40 mouse cellular contexts compared by ENCODE assay signal in the genomic region with DNA sequence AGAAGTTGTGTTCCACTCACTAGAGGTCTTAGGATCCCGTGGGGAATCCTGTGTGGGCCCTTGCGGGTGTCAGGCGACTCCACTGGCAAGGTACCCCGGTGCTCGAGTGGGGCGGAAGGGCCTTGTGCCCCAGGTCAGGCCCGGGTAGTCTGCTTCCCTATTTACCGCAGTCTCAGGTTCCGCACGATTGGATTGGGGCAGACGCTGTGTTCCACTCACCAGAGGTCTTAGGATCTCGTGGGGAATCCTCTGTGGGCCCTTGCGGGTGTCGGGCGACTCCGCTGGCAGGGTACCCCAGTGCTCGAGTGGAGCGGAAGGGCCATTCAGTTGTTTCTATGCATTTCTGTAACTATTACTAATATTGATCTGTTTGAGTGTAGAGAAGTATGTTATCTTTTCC. TPM values are rescaled to one million over a fixed set of nuclear protein-coding genes. Genes with fewer than 3 reads are reported as not detected.
"Had no signal": no experiment of that assay in that cellular context is flagged by ENCODE, and none has a peak within 500 bp of the region (broad histone marks: within the 10 kb centered on the region; RNA-seq: fewer than 3 reads in every experiment).

No protein-coding gene starts in this region.

RNA-seq across cellular contexts. Expression of gene Gm5773, which starts 18.8 kb away (rescaled TPM):
- total RNA-seq: left cerebral cortex, postnatal 10 days; left cerebral cortex, postnatal 14 days; left cerebral cortex, postnatal 25 days; left cerebral cortex, postnatal 36 days; left cerebral cortex, postnatal 4 days; liver, adult 2 months; megakaryocyte progenitor cell, adult 5-6 weeks; megakaryocyte, adult 5-6 weeks; megakaryocyte-erythroid progenitor cell, adult 5-6 weeks; midbrain, postnatal 0 days; monocyte, adult 5-6 weeks had no signal
- polyA plus RNA-seq: limb, embryonic 10.5 days; limb, embryonic 11.5 days; limb, embryonic 12.5 days; limb, embryonic 13.5 days; limb, embryonic 14.5 days; limb, embryonic 15.5 days; liver, adult 2 months; liver, embryonic 11.5 days; liver, embryonic 12.5 days; liver, embryonic 13.5 days; liver, embryonic 14.5 days; liver, embryonic 15.5 days; liver, embryonic 16.5 days; liver, postnatal 0 days; lung, adult 2 months; lung, embryonic 14.5 days; lung, embryonic 15.5 days; lung, embryonic 16.5 days; lung, postnatal 0 days; macrophage; midbrain, embryonic 10.5 days; midbrain, embryonic 11.5 days; midbrain, embryonic 12.5 days; midbrain, embryonic 13.5 days; midbrain, embryonic 14.5 days; midbrain, embryonic 15.5 days; midbrain, embryonic 16.5 days; midbrain, postnatal 0 days; myocyte; neural tube, embryonic 11.5 days; neural tube, embryonic 12.5 days had no signal

RNA-seq across cellular contexts. Expression of gene Tdpoz4, which starts 42.2 kb away (rescaled TPM):
- total RNA-seq: left cerebral cortex, postnatal 10 days; left cerebral cortex, postnatal 14 days; left cerebral cortex, postnatal 25 days; left cerebral cortex, postnatal 36 days; left cerebral cortex, postnatal 4 days; liver, adult 2 months; megakaryocyte progenitor cell, adult 5-6 weeks; megakaryocyte, adult 5-6 weeks; megakaryocyte-erythroid progenitor cell, adult 5-6 weeks; midbrain, postnatal 0 days; monocyte, adult 5-6 weeks had no signal
- polyA plus RNA-seq: limb, embryonic 10.5 days; limb, embryonic 11.5 days; limb, embryonic 12.5 days; limb, embryonic 13.5 days; limb, embryonic 14.5 days; limb, embryonic 15.5 days; liver, adult 2 months; liver, embryonic 11.5 days; liver, embryonic 12.5 days; liver, embryonic 13.5 days; liver, embryonic 14.5 days; liver, embryonic 15.5 days; liver, embryonic 16.5 days; liver, postnatal 0 days; lung, adult 2 months; lung, embryonic 14.5 days; lung, embryonic 15.5 days; lung, embryonic 16.5 days; lung, postnatal 0 days; macrophage; midbrain, embryonic 10.5 days; midbrain, embryonic 11.5 days; midbrain, embryonic 12.5 days; midbrain, embryonic 13.5 days; midbrain, embryonic 14.5 days; midbrain, embryonic 15.5 days; midbrain, embryonic 16.5 days; midbrain, postnatal 0 days; myocyte; neural tube, embryonic 11.5 days; neural tube, embryonic 12.5 days had no signal
